Mouse (Mus musculus) G1E (cell line): ENCODE data around the gene Sv2a.

Source experiments
- CTCF ChIP-seq: IDR thresholded peaks from 2 replicates; pipeline ENCODE4 v1.5.1; 2012; ENCODE audit warnings: low read depth, low read length, inconsistent platforms, mixed read lengths
- GATA1 ChIP-seq: IDR thresholded peaks from 2 replicates; pipeline ENCODE4 v1.6.1; 2012; ENCODE audit warnings: borderline replicate concordance, low read length, inconsistent platforms, mixed read lengths
- GATA2 ChIP-seq: IDR thresholded peaks from 2 replicates; pipeline ENCODE4 v1.6.1; 2012; ENCODE audit warnings: low read depth, low read length, inconsistent platforms, borderline replicate concordance
- POLR2AphosphoS5 ChIP-seq: IDR thresholded peaks from 2 replicates; pipeline ENCODE4 v1.6.1; 2012; ENCODE audit warnings: low read depth, low read length, inconsistent platforms; ENCODE audit not compliant: insufficient replicate concordance
- TAL1 ChIP-seq: conservative IDR thresholded peaks from 2 replicates; pipeline ENCODE4 v1.6.1; 2012; ENCODE audit warnings: low read depth, low read length, inconsistent platforms, mixed read lengths

- TF ChIP-seq CTCF (no peak), GATA1 (no peak), TAL1 (no peak), POLR2AphosphoS5 (peak; percentile 89; the same call in 1 of the 2 replicates), GATA2 (no peak)
These were observed 54.9 kb downstream of the Sv2a start for GRCm38 (mm10) chr3:96235836-96236235.
